Mouse (Mus musculus) ES-Bruce4 (cell line): ENCODE measurements at regions not wholly inside any gene's neighbourhood (a gene's known extent, or its start where the extent isn't known, plus 50 kb on each side); places are given as distances from the start of the nearest gene placed in this dataset.

Experiments used
- CTCF ChIP-seq: IDR thresholded peaks from one replicate; pipeline ENCODE4 v1.8.1; 2011; ENCODE audit warnings: low read depth, low read length
- EP300 ChIP-seq: IDR thresholded peaks from 2 replicates; pipeline ENCODE4 v1.6.1; 2011; ENCODE audit warnings: low read depth, low read length; ENCODE audit not compliant: insufficient read depth

GRCm38 (mm10) chr11:26962928-26963667 lies 369.3 kb upstream of the Vrk2 start:
- TF ChIP-seq EP300: no peak
- TF ChIP-seq CTCF: no peak
